16 mouse cellular contexts compared by ENCODE assay signal in the genomic region with DNA sequence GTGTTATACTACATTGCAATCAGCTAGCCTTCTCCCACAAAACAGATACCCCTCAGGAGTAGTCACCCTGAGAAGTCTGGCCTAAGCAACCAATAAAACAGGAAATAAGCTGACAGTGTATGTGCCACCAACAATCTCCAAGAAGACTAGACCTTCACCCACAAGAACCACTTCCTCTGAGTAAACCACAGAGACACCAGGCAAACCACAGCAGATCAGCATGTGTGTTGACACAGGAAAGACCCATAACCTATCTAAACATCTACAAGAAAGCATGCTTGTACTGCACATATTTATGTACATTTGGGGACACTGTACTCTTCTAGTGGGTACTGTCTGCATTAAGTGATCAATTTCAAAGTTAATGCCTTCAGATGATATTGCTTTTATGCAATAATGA. TPM values are rescaled to one million over a fixed set of nuclear protein-coding genes. Genes with fewer than 3 reads are reported as not detected.
DNase-seq lines count a peak whose midpoint lies in the region; ATAC-seq and TF ChIP-seq lines count a peak whose summit lies in the region.
"Had no signal": no experiment of that assay in that cellular context is flagged by ENCODE, and none has a peak within 500 bp of the region (broad histone marks: within the 10 kb centered on the region; RNA-seq: fewer than 3 reads in every experiment).

No protein-coding gene starts in this region.

- peak overlapping the region; percentile 53; the same call in 1 of the 2 replicates for H3K27ac ChIP-seq in gastrocnemius, adult 2 months
- H3K27ac ChIP-seq in thymus, adult 2 months (ENCODE audit: control insufficient read depth, insufficient read depth, low read length) = no peak overlapping the region
- H3K27ac ChIP-seq in kidney, embryonic 16.5 days (ENCODE audit: low read length) = no peak overlapping the region

- no peak for TF ChIP-seq POLR2A in thymus, adult 2 months (IDR thresholded peaks at IDR 0.05; ENCODE audit: control insufficient read depth, extremely low read depth, insufficient read depth, low read length, poor library complexity)

- no peaks in the 10 kb centered on the region for H3K36me3 ChIP-seq in thymus, adult 2 months (ENCODE audit: control insufficient read depth, insufficient read depth, low read length)
- H3K36me3 ChIP-seq in kidney, embryonic 16.5 days (ENCODE audit: insufficient read depth, low read length) = no peaks in the 10 kb centered on the region

- no peak for TF ChIP-seq CTCF in gastrocnemius, adult 2 months (IDR thresholded peaks at IDR 0.05)
- no peak for TF ChIP-seq CTCF in thymus, adult 2 months (IDR thresholded peaks at IDR 0.05; ENCODE audit: borderline replicate concordance, control insufficient read depth, extremely low read depth, insufficient read depth, low read length, poor library complexity)

- peak; percentile 88 for ATAC-seq in inflammation-experienced regulatory T-cells, adult 6 months
- no peak for ATAC-seq in kidney, embryonic 16.5 days (ENCODE audit: low FRiP score, low TSS enrichment)
- ATAC-seq: intestine, postnatal 0 days had no signal

- H3K9ac ChIP-seq in kidney, embryonic 16.5 days (replicated peaks; ENCODE audit: low read length) = no peak overlapping the region

- 0 out of 2 replicates have a peak, but pooled peaks cover 2% of the 10 kb centered on the region for H3K27me3 ChIP-seq in thymus, adult 2 months (ENCODE audit: control insufficient read depth, insufficient read depth, low read length)
- no peaks in the 10 kb centered on the region for H3K27me3 ChIP-seq in kidney, embryonic 16.5 days (ENCODE audit: insufficient read depth, low read length)

- H3K9me3 ChIP-seq in kidney, embryonic 16.5 days (ENCODE audit: low read length) = no peaks in the 10 kb centered on the region

- H3K4me1 ChIP-seq in thymus, adult 2 months (replicated peaks; ENCODE audit: control insufficient read depth, insufficient read depth, low read length) = peaks cover 6% of the 10 kb centered on the region
- peaks cover 27% of the 10 kb centered on the region for H3K4me1 ChIP-seq in kidney, embryonic 16.5 days (ENCODE audit: insufficient read depth, low read length)

- DNase-seq in gastrocnemius, adult 2 months = no peak
- DNase-seq in gastrocnemius, postnatal 25 days = no peak
- DNase-seq in CD8-positive naive resting alpha-beta T cell, adult 2 months (ENCODE audit: low read depth in 2 of 2, low spot score in 2 of 2) = peak; percentile 46 to 69
- peak; percentile 68 for DNase-seq in thymus, adult 2 months
- DNase-seq in left cerebral cortex, postnatal 25 days (ENCODE audit: low spot score in 2 of 2) = no peak
- DNase-seq in adrenal gland, postnatal 4 days (ENCODE audit: low spot score in 2 of 2) = no peak
- DNase-seq: adrenal gland, postnatal 36 days; cerebellum, adult 11 months; heart, postnatal 4 days; kidney, postnatal 4 days; lung, postnatal 14 days had no signal

- H3K4me3 ChIP-seq in gastrocnemius, adult 2 months = no peak overlapping the region
- no peak overlapping the region for H3K4me3 ChIP-seq in thymus, adult 2 months (ENCODE audit: control insufficient read depth, insufficient read depth, low read length)
- H3K4me3 ChIP-seq in kidney, embryonic 16.5 days (ENCODE audit: low read length) = no peak overlapping the region
- H3K4me3 ChIP-seq: erythroblast, embryonic 14.5 days had no signal

- H3K4me2 ChIP-seq in kidney, embryonic 16.5 days (replicated peaks; ENCODE audit: low read depth, low read length) = no peak overlapping the region
- H3K4me2 ChIP-seq: liver, embryonic 11.5 days had no signal

- intact Hi-C loops in gastrocnemius, adult 2 months (cut with DNase I) = loop anchor here (10.0 kb wide), 1 partner anchor 52 kb away; no protein-coding TSS in a partner anchor
- intact Hi-C loops in left cerebral cortex, postnatal 25 days (cut with DNase I) = no loop called here

RNA-seq across cellular contexts. Expression of a gene that starts 10.7 kb away (rescaled TPM):
- total RNA-seq in gastrocnemius, adult 2 months (2021) = 10 to 100 TPM; 41.9 to 61.9 TPM
- total RNA-seq in gastrocnemius, postnatal 25 days (2021) = 10 to 100 TPM; 49.0 to 51.4 TPM
- polyA plus RNA-seq in inflammation-experienced regulatory T-cells, adult 6 months (2017; shearing (Covaris generic)) = 10 to 100 TPM in 2 of 3 experiments, 1 to 10 TPM in 1; 4.5 to 20.4 (median 17.1) TPM
- 5.7 and 7.1 TPM in 2 replicates for polyA plus RNA-seq in thymus, adult 2 months (2012; rRNA removed)
- polyA plus RNA-seq in kidney, embryonic 16.5 days (2015; fragmentation: Nextera tagmentation; extraction: Ambion mirVana) = 13.0 and 16.5 TPM in 2 replicates
- total RNA-seq in left cerebral cortex, postnatal 25 days (2021) = 100 to 1,000 TPM; 149 to 163 TPM
- total RNA-seq in adrenal gland, postnatal 4 days (2021) = 100 to 1,000 TPM in 1 of 2 experiments, 10 to 100 TPM in 1; 98.7 to 111 TPM

RNA-seq across cellular contexts. Expression of a gene that starts 20.0 kb away (rescaled TPM):
- 1 to 10 TPM; 2.3 to 3.0 TPM for total RNA-seq in gastrocnemius, adult 2 months (2021)
- 1 to 10 TPM; 1.0 to 1.4 TPM for total RNA-seq in gastrocnemius, postnatal 25 days (2021)
- 1 to 10 TPM in 2 of 3 experiments, under 1 TPM in 1; 0.67 to 4.8 (median 3.7) TPM for polyA plus RNA-seq in inflammation-experienced regulatory T-cells, adult 6 months (2017; shearing (Covaris generic))
- 0.19 and 0.59 TPM in 2 replicates for polyA plus RNA-seq in thymus, adult 2 months (2012; rRNA removed)
- polyA plus RNA-seq in kidney, embryonic 16.5 days (2015; fragmentation: Nextera tagmentation; extraction: Ambion mirVana) = 9.2 and 9.7 TPM in 2 replicates
- total RNA-seq in left cerebral cortex, postnatal 25 days (2021) = 10 to 100 TPM; 17.0 to 19.0 TPM
- 1 to 10 TPM; 6.5 to 8.6 TPM for total RNA-seq in adrenal gland, postnatal 4 days (2021)
- polyA plus RNA-seq: erythroblast, embryonic 14.5 days had no signal

Comparison
In these comparisons a context has a peak if more than half of its experiments do, and no peak if none do; other contexts are left out.
1. DNase-seq: peak in CD8-positive naive resting alpha-beta T cell, adult 2 months (2 of 2) and thymus, adult 2 months (single experiment); none in gastrocnemius, adult 2 months (single experiment), gastrocnemius, postnatal 25 days (single experiment), left cerebral cortex, postnatal 25 days (0 of 2) and adrenal gland, postnatal 4 days (0 of 2).